Mouse (Mus musculus): ENCODE measurements at regions not wholly inside any gene's neighbourhood (a gene's known extent, or its start where the extent isn't known, plus 50 kb on each side); places are given as distances from the start of the nearest gene placed in this dataset.

GRCm38 (mm10) chr11:20923115-20923514, 92.3 kb upstream of the Lgalsl start:
- DNase-seq (ENCODE audit: low spot score in 2 of 2), result no peak

- no peak for DNase-seq (ENCODE audit: low spot score in 2 of 2)
Observed at GRCm38 (mm10) chr11:20929426-20929825, 98.6 kb upstream of the Lgalsl start.

GRCm38 (mm10) chr11:20930045-20930444, 99.2 kb upstream of the Lgalsl start:
- DNase-seq (ENCODE audit: low spot score in 2 of 2), result no peak

GRCm38 (mm10) chr11:20930573-20930972, 99.7 kb upstream of the Lgalsl start:
- no peak for DNase-seq (ENCODE audit: low spot score in 2 of 2)

GRCm38 (mm10) chr11:20934191-20935062, 103.6 kb upstream of the Lgalsl start:
- no peak for DNase-seq (ENCODE audit: low spot score in 2 of 2)

GRCm38 (mm10) chr11:20935063-20935370, 104.2 kb upstream of the Lgalsl start:
- no peak for DNase-seq (ENCODE audit: low spot score in 2 of 2)

GRCm38 (mm10) chr11:20935910-20936309, 105.1 kb upstream of the Lgalsl start:
- DNase-seq (ENCODE audit: low spot score in 2 of 2), result no peak

- DNase-seq (ENCODE audit: low spot score in 2 of 2), result no peak
Observed at GRCm38 (mm10) chr11:20936996-20937395, 106.1 kb upstream of the Lgalsl start.

GRCm38 (mm10) chr11:20937942-20938341, 107.1 kb upstream of the Lgalsl start:
- DNase-seq (ENCODE audit: low spot score in 2 of 2), result no peak

- no peak for DNase-seq (ENCODE audit: low spot score in 2 of 2)
Observed at GRCm38 (mm10) chr11:20939644-20940043, 108.8 kb upstream of the Lgalsl start.

GRCm38 (mm10) chr11:20941546-20941945, 110.7 kb upstream of the Lgalsl start:
- DNase-seq (ENCODE audit: low spot score in 2 of 2), result no peak

GRCm38 (mm10) chr11:20955561-20955960, 124.7 kb upstream of the Lgalsl start:
- no peak for DNase-seq (ENCODE audit: low spot score in 2 of 2)

- no peak for DNase-seq (ENCODE audit: low spot score in 2 of 2)
Observed at GRCm38 (mm10) chr11:20957766-20958165, 126.9 kb upstream of the Lgalsl start.

GRCm38 (mm10) chr11:20958233-20958632, 127.4 kb upstream of the Lgalsl start:
- DNase-seq (ENCODE audit: low spot score in 2 of 2), result no peak

GRCm38 (mm10) chr11:20960066-20960465, 129.2 kb upstream of the Lgalsl start:
- no peak for DNase-seq (ENCODE audit: low spot score in 2 of 2)

- DNase-seq (ENCODE audit: low spot score in 2 of 2), result no peak
Observed at GRCm38 (mm10) chr11:20960750-20961149, 129.9 kb upstream of the Lgalsl start.

GRCm38 (mm10) chr11:20961626-20962025, 129.5 kb upstream of the Peli1 start:
- no peak for DNase-seq (ENCODE audit: low spot score in 2 of 2)

- DNase-seq (ENCODE audit: low spot score in 2 of 2), result no peak
Observed at GRCm38 (mm10) chr11:20965575-20966239, 125.4 kb upstream of the Peli1 start.

GRCm38 (mm10) chr11:20967321-20967984, 123.6 kb upstream of the Peli1 start:
- DNase-seq (ENCODE audit: low spot score in 2 of 2), result no peak

- no peak for DNase-seq (ENCODE audit: low spot score in 2 of 2)
Observed at GRCm38 (mm10) chr11:20968341-20968740, 122.8 kb upstream of the Peli1 start.

GRCm38 (mm10) chr11:20973141-20973540, 118.0 kb upstream of the Peli1 start:
- DNase-seq (ENCODE audit: low spot score in 2 of 2), result no peak

GRCm38 (mm10) chr11:20981588-20981987, 109.5 kb upstream of the Peli1 start:
- DNase-seq (ENCODE audit: low spot score in 2 of 2), result no peak
